Mouse (Mus musculus): ENCODE results near the gene Mindy4. TPM values are rescaled to one million over a fixed set of nuclear protein-coding genes. Genes with fewer than 3 reads are reported as not detected.

Gene Mindy4
- total and polyA plus RNA-seq, 3 experiments, result 0.23 to 1.6 TPM; not detected in 1

DNA sequence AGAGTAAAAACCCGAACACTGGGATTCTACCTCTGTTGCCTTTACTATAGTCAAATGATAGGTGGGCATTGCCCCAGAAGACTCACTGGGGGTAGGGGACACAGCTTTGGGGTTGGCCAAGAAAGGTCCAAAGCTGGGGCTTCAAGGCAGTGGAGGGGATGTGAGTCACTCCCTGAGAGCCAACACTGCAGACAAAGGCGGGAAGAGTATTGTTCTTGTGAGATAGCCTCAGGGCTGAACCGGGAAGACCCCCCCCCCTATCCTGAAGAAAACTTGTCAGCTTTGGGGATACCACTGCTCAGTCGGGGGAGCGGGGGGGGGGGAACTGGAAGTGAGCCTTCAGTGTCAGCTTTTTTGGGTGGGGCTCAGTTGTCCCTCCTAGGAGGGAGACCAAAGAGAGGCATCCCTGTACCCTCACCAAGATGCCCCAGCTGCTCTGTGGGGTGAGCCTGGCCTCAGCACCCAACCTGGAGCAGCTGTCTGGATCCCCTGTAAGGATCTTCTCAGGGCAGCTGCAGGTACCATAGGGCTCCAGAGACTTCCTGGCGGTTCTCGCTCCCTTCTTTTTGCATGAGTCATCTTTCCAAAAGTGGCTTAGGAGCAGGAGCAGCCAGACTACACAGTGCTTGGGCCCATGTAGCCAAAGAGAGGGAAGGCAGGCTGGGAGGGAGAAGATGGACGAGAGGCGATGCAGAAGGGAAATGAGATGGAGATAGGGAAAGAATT is 141.3 kb downstream of the Mindy4 start:
- Histone ChIP-seq H3K4me3 (ENCODE audit: control insufficient read depth in 1 of 2, insufficient read depth in 1 of 2, low read depth in 2 of 2, low read length in 2 of 2) (no peak overlapping the region), H3K36me3 (ENCODE audit: control insufficient read depth in 1 of 2, insufficient read depth in 2 of 2, low read length in 2 of 2) (peaks cover 0 to 1% of the 10 kb centered on the region in 2 experiments; a peak in 1 of 4 replicates), H3K27me3 (ENCODE audit: control insufficient read depth in 1 of 2, insufficient read depth in 2 of 2, low read length in 2 of 2) (no peaks in the 10 kb centered on the region), H3K9me3 (replicated peaks; ENCODE audit: insufficient read depth, low read length) (no peaks in the 10 kb centered on the region), H3K79me2 (ENCODE audit: control insufficient read depth, insufficient read depth, low read length, poor library complexity) (no peaks in the 10 kb centered on the region), H3K4me1 (ENCODE audit: control insufficient read depth in 1 of 2, insufficient read depth in 2 of 2, low read length in 2 of 2) (peaks cover 2 to 7% of the 10 kb centered on the region in 2 experiments; a peak in 3 of 4 replicates), H3K27ac (ENCODE audit: control insufficient read depth, low read depth, low read length) (no peak overlapping the region), H3K9ac (ENCODE audit: control insufficient read depth, low read depth, low read length, poor library complexity, severe bottlenecking) (no peak overlapping the region)
- TF ChIP-seq MEF2A (IDR thresholded peaks at IDR 0.05; ENCODE audit: extremely low read depth, insufficient replicate concordance, low read depth, low read length, poor library complexity, severe bottlenecking), result no peak
- TF ChIP-seq SIN3A (IDR thresholded peaks at IDR 0.05; ENCODE audit: low read length), result no peak
- no peak for TF ChIP-seq ZC3H11A (IDR thresholded peaks at IDR 0.05; ENCODE audit: low read depth, low read length)
- TF ChIP-seq ELF1 (IDR thresholded peaks at IDR 0.05; ENCODE audit: low read depth, low read length), result no peak
- no peak for TF ChIP-seq EP300 (IDR thresholded peaks at IDR 0.05; ENCODE audit: low read depth in 1 of 2, low read length in 2 of 2)
- no peak for TF ChIP-seq ZNF384 (IDR thresholded peaks at IDR 0.05; ENCODE audit: low read depth, low read length)
- no peak for TF ChIP-seq CTCF (IDR thresholded peaks at IDR 0.05 in 2 of 3, conservative IDR thresholded peaks at IDR 0.05 in 1 of 3; ENCODE audit: control insufficient read depth in 1 of 3, insufficient read depth in 1 of 3, low read depth in 2 of 3, low read length in 3 of 3, poor library complexity in 1 of 3, severe bottlenecking in 1 of 3)
- no peak for TF ChIP-seq NRF1 (IDR thresholded peaks at IDR 0.05; ENCODE audit: insufficient read depth, low read depth, low read length, poor library complexity, severe bottlenecking)
- TF ChIP-seq POLR2AphosphoS2 (IDR thresholded peaks at IDR 0.05; ENCODE audit: low read length), result no peak
- TF ChIP-seq GABPA (IDR thresholded peaks at IDR 0.05; ENCODE audit: low read depth, low read length), result no peak
- no peak for TF ChIP-seq SMC3 (IDR thresholded peaks at IDR 0.05; ENCODE audit: low read depth, low read length)
- no peak for DNase-seq (ENCODE audit: low read depth, low spot score)

- no peak for DNase-seq (ENCODE audit: low read depth, low spot score)
- H3K79me2 ChIP-seq (ENCODE audit: control insufficient read depth, insufficient read depth, low read length, poor library complexity), result no peaks in the 10 kb centered on the region
- no peak overlapping the region for H3K4me3 ChIP-seq (ENCODE audit: control insufficient read depth in 1 of 2, insufficient read depth in 1 of 2, low read depth in 2 of 2, low read length in 2 of 2)
- TF ChIP-seq TCF12 (IDR thresholded peaks at IDR 0.05; ENCODE audit: low read depth, low read length) (no peak), CHD2 (IDR thresholded peaks at IDR 0.05; ENCODE audit: low read length) (no peak), ZMIZ1 (IDR thresholded peaks at IDR 0.05; ENCODE audit: low read depth, low read length) (no peak), ETS1 (IDR thresholded peaks at IDR 0.05; ENCODE audit: low read depth, low read length) (no peak), MAX (IDR thresholded peaks at IDR 0.05; ENCODE audit: low read length) (no peak), ZC3H11A (IDR thresholded peaks at IDR 0.05; ENCODE audit: low read depth, low read length) (no peak), SIN3A (IDR thresholded peaks at IDR 0.05; ENCODE audit: low read length) (no peak), ZKSCAN1 (IDR thresholded peaks at IDR 0.05; ENCODE audit: low read depth, low read length) (no peak), MAZ (IDR thresholded peaks at IDR 0.05; ENCODE audit: low read depth, low read length) (no peak), RAD21 (IDR thresholded peaks at IDR 0.05; ENCODE audit: low read depth, low read length) (no peak), JUND (IDR thresholded peaks at IDR 0.05; ENCODE audit: low read depth, low read length) (no peak), POLR2AphosphoS2 (IDR thresholded peaks at IDR 0.05; ENCODE audit: low read length) (no peak), NRF1 (IDR thresholded peaks at IDR 0.05; ENCODE audit: insufficient read depth, low read depth, low read length, poor library complexity, severe bottlenecking) (no peak), GATA1 (IDR thresholded peaks at IDR 0.05; ENCODE audit: low read depth, low read length) (no peak), MYB (IDR thresholded peaks at IDR 0.05; ENCODE audit: low read depth, low read length) (no peak)
- no peaks in the 10 kb centered on the region for H3K9me3 ChIP-seq (replicated peaks; ENCODE audit: insufficient read depth, low read length)
- no peak overlapping the region for H3K9ac ChIP-seq (ENCODE audit: control insufficient read depth, low read depth, low read length, poor library complexity, severe bottlenecking)
- H3K4me1 ChIP-seq (ENCODE audit: control insufficient read depth in 1 of 2, insufficient read depth in 2 of 2, low read length in 2 of 2), result no peaks in the 10 kb centered on the region
- no peaks in the 10 kb centered on the region for H3K36me3 ChIP-seq (ENCODE audit: control insufficient read depth in 1 of 2, insufficient read depth in 2 of 2, low read length in 2 of 2)
- H3K27me3 ChIP-seq (ENCODE audit: control insufficient read depth in 1 of 2, insufficient read depth in 2 of 2, low read length in 2 of 2), result no peaks in the 10 kb centered on the region
- H3K27ac ChIP-seq (ENCODE audit: control insufficient read depth, low read depth, low read length), result no peak overlapping the region
Observed at GRCm38 (mm10) chr6:55345264-55345663, 142.1 kb downstream of the Mindy4 start.

Data from MEL (cell line).